Mouse (Mus musculus) forebrain, embryonic 11.5 days (tissue): Measurements from ENCODE around the gene Hivep3. TPM values are rescaled to one million over a fixed set of nuclear protein-coding genes. Genes with fewer than 3 reads are reported as not detected.

ENCODE experiments used
- ATAC-seq: fragments of 200-750 bp; cut with Nextera tagmentation; replicated peaks from 2 replicates; pipeline ENCODE4 v1.8.0; 2017; ENCODE audit warnings: moderate TSS enrichment; ENCODE audit not compliant: low FRiP score
- DNase-seq: peaks from one replicate; pipeline ENCODE4 v3.0.0-alpha.2; 2017; ENCODE audit warnings: low spot score
- H3K27ac ChIP-seq: fragments of 300-500 bp; sonication (generic); 2 replicates; pipeline ENCODE4 v1.5.1; 2014; ENCODE audit warnings: low read depth, low read length
- H3K27me3 ChIP-seq: fragments of 300-500 bp; sonication (generic); 2 replicates; pipeline ENCODE4 v1.6.1; 2014; ENCODE audit warnings: mild to moderate bottlenecking, low read length, mixed read lengths; ENCODE audit not compliant: control insufficient read depth, insufficient read depth
- H3K36me3 ChIP-seq: fragments of 300-500 bp; sonication (generic); 2 replicates; pipeline ENCODE4 v1.6.1; 2014; ENCODE audit warnings: mild to moderate bottlenecking, low read length, moderate library complexity, mixed read lengths; ENCODE audit not compliant: control insufficient read depth, insufficient read depth
- H3K4me1 ChIP-seq: fragments of 300-500 bp; sonication (generic); replicated peaks from 2 replicates; pipeline ENCODE4 v1.6.1; 2014; ENCODE audit warnings: low read length, mixed read lengths; ENCODE audit not compliant: control insufficient read depth, insufficient read depth
- H3K4me2 ChIP-seq: fragments of 300-500 bp; sonication (generic); 2 replicates; pipeline ENCODE4 v1.6.1; 2014; ENCODE audit warnings: low read depth, mild to moderate bottlenecking, low read length, moderate library complexity, mixed read lengths; ENCODE audit not compliant: severe bottlenecking
- H3K4me3 ChIP-seq: fragments of 300-500 bp; sonication (generic); 2 replicates; pipeline ENCODE4 v1.5.1; 2014; ENCODE audit warnings: low read depth, low read length
- H3K9ac ChIP-seq: fragments of 300-500 bp; sonication (generic); 2 replicates; pipeline ENCODE4 v1.6.1; 2014; ENCODE audit warnings: low read length
- H3K9me3 ChIP-seq: fragments of 300-500 bp; sonication (generic); 2 replicates; pipeline ENCODE4 v1.6.1; 2016; ENCODE audit warnings: low read length, mixed read lengths; ENCODE audit not compliant: control insufficient read depth
- WGBS: fragments of 180-500 bp; shearing (Covaris S2); extraction: QIAGEN DNeasy Blood & Tissue Kit; methylation state at CpG from one replicate; pipeline ENCODE4 v1.1.7; 2014; 5-methylcytosine and 5-hydroxymethylcytosine counted together
- polyA plus RNA-seq: library from polyadenylated mRNA; unstranded; fragments of >200 nt; fragmentation: Nextera tagmentation; extraction: Ambion mirVana; gene quantifications from 2 replicates; pipeline ENCODE4 v1.2.1, GENCODE M21; 2014

Hivep3 gene
- polyA plus RNA-seq, 1 experiment from 2014 or later = 2.2 TPM

DNA sequence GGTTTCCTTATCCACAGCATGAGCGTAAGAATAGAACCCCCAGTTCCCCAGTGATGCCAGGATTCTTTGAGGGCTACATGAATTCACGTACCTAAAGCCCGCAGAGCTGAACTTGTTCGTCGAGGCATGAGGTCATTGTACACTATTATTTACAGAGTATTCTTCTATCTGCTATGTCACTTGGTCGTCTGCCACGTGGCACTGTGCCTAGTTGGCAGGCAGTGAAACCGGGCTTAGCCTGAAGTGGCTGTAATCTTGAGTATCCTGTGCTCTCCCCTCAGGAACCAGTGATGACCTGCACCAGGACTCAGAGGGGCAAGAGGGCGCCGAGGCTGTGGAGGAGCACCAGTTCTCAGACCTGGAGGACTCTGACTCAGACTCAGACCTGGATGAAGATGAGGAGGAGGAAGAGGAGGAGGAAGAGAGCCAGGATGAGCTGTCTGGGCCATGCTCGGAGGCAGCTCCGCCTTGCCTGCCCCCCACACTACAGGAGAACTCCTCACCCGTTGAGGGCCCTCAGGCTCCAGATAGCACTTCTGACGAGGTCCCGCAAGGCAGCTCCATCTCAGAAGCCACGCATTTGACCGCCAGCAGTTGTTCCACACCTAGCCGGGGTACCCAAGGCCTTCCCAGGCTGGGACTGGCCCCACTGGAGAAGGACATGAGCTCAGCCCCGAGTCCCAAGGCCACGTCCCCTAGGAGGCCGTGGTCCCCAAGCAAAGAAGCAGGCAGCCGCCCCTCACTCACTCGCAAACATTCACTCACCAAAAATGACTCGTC is 398.0 kb downstream of the Hivep3 start:
- no peak for ATAC-seq
- H3K4me1 ChIP-seq = no peaks in the 10 kb centered on the region
- H3K27ac ChIP-seq = no peak overlapping the region
- H3K27me3 ChIP-seq = no peaks in the 10 kb centered on the region
- no peaks in the 10 kb centered on the region for H3K9me3 ChIP-seq
- no peaks in the 10 kb centered on the region for H3K36me3 ChIP-seq
- H3K4me3 ChIP-seq = no peak overlapping the region
- WGBS = 86% methylated on average over 24 of the region's 24 CpGs
- no peak overlapping the region for H3K9ac ChIP-seq
- no peak for DNase-seq
- H3K4me2 ChIP-seq = no peak overlapping the region

DNA sequence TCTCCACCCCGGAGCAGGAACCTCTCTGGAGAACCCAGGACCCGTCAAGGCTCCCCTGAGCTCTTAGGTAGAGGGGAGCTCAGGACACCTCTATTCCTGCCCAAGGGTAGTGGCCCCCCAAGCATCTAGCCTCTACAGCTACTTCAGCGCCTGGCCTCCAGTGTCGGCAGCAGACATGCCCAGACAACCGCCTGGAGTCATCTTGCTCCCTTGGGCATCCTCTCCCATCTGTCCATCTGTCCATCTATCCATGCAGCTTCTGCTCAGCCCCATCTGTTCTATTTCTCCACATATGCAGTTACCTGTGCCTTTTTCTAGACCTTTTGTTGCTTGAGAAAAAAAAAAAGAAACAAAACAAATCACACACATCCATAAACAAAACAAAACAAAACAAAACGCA is 400.6 kb downstream of the Hivep3 start:
- H3K9me3 ChIP-seq = no peaks in the 10 kb centered on the region
- no peak overlapping the region for H3K4me2 ChIP-seq
- H3K4me3 ChIP-seq = no peak overlapping the region
- no peak for ATAC-seq
- no peak overlapping the region for H3K27ac ChIP-seq
- 77% methylated on average over 6 of the region's 6 CpGs for WGBS
- no peaks in the 10 kb centered on the region for H3K27me3 ChIP-seq
- H3K9ac ChIP-seq = no peak overlapping the region
- no peaks in the 10 kb centered on the region for H3K36me3 ChIP-seq
- DNase-seq = no peak
- H3K4me1 ChIP-seq = no peaks in the 10 kb centered on the region

DNA sequence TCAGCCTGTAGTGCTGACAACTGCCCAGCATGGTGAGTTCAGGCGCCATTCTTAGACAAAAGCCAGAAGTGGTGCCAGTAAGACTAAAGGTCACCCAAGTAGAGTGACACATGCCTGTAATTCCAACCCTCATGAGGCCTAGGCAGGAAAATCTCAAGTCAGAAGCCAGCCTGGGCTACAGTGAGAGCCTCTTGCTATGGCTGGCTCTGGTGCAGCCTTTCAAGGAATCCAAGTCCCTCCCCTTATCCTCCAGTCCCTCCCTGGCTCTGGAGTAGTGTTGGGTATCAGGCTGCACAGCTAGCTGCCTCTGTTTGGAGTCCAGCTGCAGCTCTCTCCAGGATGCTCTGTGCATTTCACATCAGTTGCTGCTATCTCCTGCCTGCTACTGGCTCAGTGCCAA is 408.2 kb downstream of the Hivep3 start:
- no peaks in the 10 kb centered on the region for H3K27me3 ChIP-seq
- no peaks in the 10 kb centered on the region for H3K36me3 ChIP-seq
- no peaks in the 10 kb centered on the region for H3K9me3 ChIP-seq
- WGBS = 95% methylated on average over 1 of the region's 1 CpGs
- no peak overlapping the region for H3K27ac ChIP-seq
- H3K9ac ChIP-seq = no peak overlapping the region
- no peak overlapping the region for H3K4me3 ChIP-seq
- DNase-seq (no peak), ATAC-seq (no peak)
- H3K4me2 ChIP-seq = no peak overlapping the region
- no peaks in the 10 kb centered on the region for H3K4me1 ChIP-seq

DNA sequence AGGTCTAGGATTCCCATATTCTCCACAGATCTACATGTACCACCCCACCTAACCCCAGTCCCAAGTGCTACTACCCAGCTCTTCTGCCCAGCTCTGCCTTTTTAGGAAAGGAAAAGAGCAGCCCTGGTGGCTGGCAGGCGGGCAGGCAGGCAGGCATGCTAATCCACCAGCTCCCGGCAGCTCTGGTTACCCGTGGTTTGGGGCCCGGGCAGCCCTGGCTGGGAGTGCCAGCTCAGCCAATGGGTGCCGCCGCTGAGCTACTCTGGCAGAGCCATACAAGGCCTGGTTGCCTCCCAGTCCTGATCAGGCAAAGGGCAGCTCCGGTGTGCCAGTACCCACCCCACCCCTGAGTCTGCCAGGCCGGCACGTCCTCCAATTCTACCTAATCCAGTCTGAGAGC is 409.3 kb downstream of the Hivep3 start:
- Histone ChIP-seq H3K36me3 (no peaks in the 10 kb centered on the region), H3K27ac (no peak overlapping the region), H3K4me3 (no peak overlapping the region), H3K9ac (no peak overlapping the region), H3K4me2 (no peak overlapping the region), H3K27me3 (no peaks in the 10 kb centered on the region; the same call in 1 of the 2 replicates), H3K9me3 (no peaks in the 10 kb centered on the region), H3K4me1 (no peaks in the 10 kb centered on the region)
- DNase-seq (no peak), ATAC-seq (no peak)
- WGBS = 74% methylated on average over 9 of the region's 9 CpGs

DNA sequence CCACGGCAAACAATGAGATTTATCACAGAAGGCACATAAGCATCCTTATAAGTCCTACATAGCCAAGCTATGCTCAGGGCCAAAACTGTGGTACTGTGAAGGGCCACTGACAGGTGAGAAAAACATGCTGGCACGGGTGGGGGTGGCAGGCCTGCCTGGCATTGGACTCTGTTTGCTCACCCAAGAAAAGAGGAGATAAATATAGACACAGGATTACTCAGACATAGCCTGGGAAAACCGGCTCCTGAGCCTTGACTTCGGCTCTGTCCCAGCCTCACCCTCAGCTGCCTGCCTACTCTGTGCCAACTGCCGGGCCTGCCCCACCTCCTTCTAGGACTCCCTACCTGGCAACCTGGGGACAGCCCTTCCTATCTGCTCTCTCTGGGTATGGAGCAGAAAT is 410.8 kb downstream of the Hivep3 start:
- no peak overlapping the region for H3K4me3 ChIP-seq
- WGBS = 74% methylated on average over 5 of the region's 5 CpGs
- peaks cover 5% of the 10 kb centered on the region for H3K27me3 ChIP-seq
- no peak for DNase-seq
- H3K9me3 ChIP-seq = no peaks in the 10 kb centered on the region
- no peaks in the 10 kb centered on the region for H3K36me3 ChIP-seq
- peaks cover 8% of the 10 kb centered on the region; the same call in 1 of the 2 replicates for H3K4me1 ChIP-seq
- no peak overlapping the region for H3K9ac ChIP-seq
- no peak for ATAC-seq
- no peak overlapping the region for H3K4me2 ChIP-seq
- H3K27ac ChIP-seq = no peak overlapping the region

DNA sequence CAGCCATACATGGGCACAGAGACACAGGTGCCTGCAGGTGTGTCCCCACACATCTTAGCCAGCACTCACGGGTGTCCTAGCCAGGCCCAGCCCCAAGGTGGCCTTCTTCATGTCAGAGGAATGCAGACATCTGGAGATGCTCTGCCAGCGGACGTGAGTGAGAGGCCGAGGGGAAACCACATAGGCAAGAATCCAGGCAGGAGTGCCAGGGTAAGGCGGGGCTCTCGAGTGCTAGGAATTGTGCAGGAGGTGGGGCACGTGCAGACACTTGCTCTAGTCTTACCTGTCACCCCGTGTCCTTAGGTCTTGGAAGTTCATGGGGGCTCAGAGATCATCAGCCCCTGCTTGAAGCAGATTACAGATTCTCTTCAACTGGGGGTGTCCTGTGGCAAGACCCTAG is 412.3 kb downstream of the Hivep3 start:
- H3K36me3 ChIP-seq = no peaks in the 10 kb centered on the region
- H3K4me2 ChIP-seq = no peak overlapping the region
- H3K9me3 ChIP-seq = no peaks in the 10 kb centered on the region
- 82% methylated on average over 8 of the region's 8 CpGs for WGBS
- H3K9ac ChIP-seq = no peak overlapping the region
- ATAC-seq (no peak), DNase-seq (no peak)
- no peak overlapping the region for H3K4me3 ChIP-seq
- peaks cover 5% of the 10 kb centered on the region for H3K27me3 ChIP-seq
- H3K4me1 ChIP-seq = peaks cover 8% of the 10 kb centered on the region; the same call in 1 of the 2 replicates
- no peak overlapping the region for H3K27ac ChIP-seq

DNA sequence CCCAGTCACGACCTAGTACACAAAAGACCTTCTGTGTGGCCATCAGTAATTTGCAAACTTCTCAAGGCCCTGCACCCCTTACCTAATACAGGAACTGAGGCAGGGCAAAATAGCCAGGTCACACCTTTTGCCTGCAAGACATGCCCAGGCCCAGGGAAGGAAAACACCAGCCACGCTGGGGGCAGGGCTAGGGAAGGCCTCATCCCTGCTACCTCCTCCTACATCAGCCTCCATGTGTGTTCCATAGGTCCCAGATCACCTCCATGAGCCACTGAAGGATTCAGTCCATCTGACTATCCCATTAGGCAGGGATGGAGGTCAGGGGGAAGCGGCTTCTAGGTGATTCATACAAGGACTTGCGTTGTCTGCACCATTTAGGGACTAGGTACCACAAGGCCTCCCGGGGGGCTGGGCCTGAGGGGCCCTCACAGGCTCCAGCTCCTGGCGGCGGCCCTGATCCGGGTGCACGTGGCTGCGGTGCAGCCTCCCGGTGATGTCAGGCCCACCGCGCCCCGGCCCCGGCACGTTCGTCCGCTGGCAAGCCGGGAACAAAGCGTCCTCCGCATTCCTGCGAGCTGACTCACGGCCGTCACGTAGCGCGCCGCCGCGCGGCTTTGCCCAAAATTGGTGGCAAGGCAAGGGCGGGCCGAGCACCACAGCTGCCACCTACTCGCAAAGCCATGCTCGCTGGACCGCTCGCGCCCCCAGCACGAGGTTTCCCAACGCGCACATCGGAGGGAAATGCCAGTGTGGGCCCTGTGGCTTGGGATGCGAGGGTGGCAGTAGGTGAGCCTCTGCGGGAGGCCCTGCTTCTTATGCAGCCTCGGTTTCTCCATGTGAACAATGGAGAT is 414.9 kb downstream of the Hivep3 start:
- peak overlapping the region; percentile 60 for H3K9ac ChIP-seq
- H3K36me3 ChIP-seq = no peaks in the 10 kb centered on the region
- H3K4me1 ChIP-seq = peaks cover 8% of the 10 kb centered on the region; the same call in 1 of the 2 replicates
- H3K9me3 ChIP-seq = no peaks in the 10 kb centered on the region
- H3K4me3 ChIP-seq = peak overlapping the region; percentile 17; the same call in 1 of the 2 replicates
- ATAC-seq = peak; percentile 80
- H3K4me2 ChIP-seq = peak overlapping the region; percentile 49
- H3K27me3 ChIP-seq = peaks cover 5% of the 10 kb centered on the region
- peak; percentile 93 for DNase-seq
- 6% methylated on average over 45 of the region's 45 CpGs for WGBS
- no peak overlapping the region for H3K27ac ChIP-seq

DNA sequence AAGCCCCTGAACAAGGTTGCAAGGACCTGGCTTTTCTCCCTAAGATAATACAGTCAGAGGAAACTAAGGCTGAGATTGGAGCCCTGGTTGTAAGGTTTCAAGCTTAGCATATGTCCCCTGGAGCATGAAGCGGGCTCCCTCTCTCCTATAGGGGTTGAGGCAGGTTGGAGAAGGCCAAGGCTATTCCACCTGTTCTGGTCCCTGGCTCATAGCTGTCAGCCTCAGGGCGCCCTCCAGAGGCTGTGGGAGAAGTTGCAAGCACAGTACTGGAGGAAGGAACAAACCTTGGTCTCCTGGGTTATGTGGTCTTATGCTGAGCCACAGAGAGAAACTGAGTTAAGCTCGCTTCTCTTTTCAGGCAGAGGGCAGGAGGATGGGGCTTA is 415.5 kb downstream of the Hivep3 start:
- H3K36me3 ChIP-seq = no peaks in the 10 kb centered on the region
- H3K4me1 ChIP-seq = peaks cover 8% of the 10 kb centered on the region; the same call in 1 of the 2 replicates
- DNase-seq = peak; percentile 64
- H3K9ac ChIP-seq = peak overlapping the region; percentile 60
- peaks cover 5% of the 10 kb centered on the region for H3K27me3 ChIP-seq
- 22% methylated on average over 3 of the region's 3 CpGs for WGBS
- no peak overlapping the region for H3K4me3 ChIP-seq
- ATAC-seq = peak; percentile 56
- no peaks in the 10 kb centered on the region for H3K9me3 ChIP-seq
- no peak overlapping the region for H3K27ac ChIP-seq
- H3K4me2 ChIP-seq = peak overlapping the region; percentile 49
